Mouse (Mus musculus): ENCODE data around the gene Tmem87b. TPM values are rescaled to one million over a fixed set of nuclear protein-coding genes. Genes with fewer than 3 reads are reported as not detected.

Gene Tmem87b
- total RNA-seq, 4 experiments from 2014 or later = 11.1 to 16.4 (median 14.1) TPM

DNA sequence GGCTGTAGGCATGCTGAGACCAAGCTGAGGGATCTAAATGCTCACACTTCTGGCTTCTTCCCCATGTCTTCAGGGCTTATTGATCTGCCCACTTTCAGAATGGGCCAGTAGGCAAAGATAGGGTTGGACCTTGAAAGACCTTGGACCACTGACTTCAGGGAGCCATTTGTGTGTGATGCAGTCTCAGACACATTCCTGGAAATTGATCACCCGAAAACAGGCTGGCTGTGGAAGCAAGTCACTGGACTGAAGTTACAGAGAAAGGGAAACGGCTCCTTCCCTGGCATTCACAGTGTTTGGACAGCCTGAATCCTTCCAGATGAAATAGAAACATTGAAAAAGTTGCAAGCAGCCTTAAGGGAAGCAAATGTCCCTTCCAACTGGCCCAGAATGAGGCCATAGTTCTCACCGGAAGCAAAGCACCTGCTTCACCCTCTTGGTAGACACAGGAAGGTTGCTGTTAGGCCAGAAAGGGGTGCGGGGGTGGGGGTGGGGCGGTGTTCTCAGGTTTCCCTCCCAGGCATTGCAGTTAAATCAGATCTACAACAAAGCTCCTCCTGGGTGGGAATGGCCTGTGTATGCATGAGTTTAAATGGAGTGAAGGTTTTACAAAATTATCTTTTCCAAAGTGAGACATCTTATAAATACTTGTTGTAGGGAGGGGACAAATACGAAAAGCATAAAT is 70.1 kb downstream of the Tmem87b start:
- DNase-seq (ENCODE audit: low spot score in 2 of 2) = no peak

DNA sequence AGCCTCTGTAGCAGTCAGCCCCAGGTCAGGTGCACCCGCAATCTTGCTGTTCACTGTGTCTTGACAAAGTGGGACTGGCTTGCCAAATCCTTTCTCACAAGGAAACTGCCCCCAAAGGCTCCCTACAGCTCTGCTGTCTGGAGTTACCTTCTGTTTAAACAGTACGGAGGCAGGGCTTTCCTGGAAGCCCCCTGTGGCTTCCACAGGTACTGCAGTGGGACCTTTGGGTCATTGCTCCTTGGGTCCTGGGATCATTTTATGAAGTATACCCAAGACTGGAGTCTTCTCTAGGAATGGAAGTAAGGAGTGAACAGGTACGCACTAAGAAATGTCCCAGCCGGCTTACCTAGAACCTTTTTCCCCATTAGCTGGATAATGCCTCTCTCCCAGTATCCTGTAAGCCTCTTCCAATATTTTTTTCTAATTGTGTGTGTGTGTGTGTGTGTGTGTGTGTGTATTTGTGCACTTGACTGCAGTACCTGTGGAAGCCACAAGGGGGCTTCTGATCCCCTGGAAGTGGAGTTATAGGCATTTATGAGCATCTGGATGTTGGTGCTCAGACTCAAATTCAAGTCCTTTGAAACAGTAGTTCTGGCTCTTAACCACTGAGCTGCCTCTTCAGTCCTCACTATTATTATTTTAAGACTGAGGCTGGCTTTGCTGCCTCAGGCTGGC is 72.9 kb downstream of the Tmem87b start:
- no peak for DNase-seq (ENCODE audit: low spot score in 2 of 2)

DNA sequence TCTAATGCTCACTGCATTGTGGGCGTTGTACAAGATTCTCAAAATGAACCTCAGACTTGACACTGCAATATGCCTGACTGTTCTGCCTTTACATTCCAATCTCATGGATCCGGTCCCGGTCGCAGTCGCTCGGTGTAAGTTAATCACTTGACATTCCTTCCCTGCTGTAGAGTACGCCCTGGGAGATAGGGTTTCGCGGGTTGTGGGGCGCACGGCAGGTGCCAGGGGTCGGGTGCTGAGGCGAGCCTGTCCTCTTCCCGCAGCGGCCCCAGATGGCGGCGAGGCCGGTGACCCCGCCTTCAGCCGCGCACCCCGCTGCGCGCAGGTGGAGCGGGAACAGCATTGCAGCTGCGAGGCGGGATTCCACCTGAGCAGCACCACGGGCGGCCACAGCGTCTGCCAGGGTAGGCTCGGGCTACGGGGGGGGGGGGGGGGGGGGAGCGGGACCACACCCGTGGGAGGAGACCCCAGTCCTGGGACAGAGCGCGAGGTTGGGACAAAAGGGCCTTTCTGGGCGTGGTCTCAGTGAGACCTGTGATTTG is 74.3 kb downstream of the Tmem87b start:
- no peak for DNase-seq (ENCODE audit: low spot score in 2 of 2)

DNA sequence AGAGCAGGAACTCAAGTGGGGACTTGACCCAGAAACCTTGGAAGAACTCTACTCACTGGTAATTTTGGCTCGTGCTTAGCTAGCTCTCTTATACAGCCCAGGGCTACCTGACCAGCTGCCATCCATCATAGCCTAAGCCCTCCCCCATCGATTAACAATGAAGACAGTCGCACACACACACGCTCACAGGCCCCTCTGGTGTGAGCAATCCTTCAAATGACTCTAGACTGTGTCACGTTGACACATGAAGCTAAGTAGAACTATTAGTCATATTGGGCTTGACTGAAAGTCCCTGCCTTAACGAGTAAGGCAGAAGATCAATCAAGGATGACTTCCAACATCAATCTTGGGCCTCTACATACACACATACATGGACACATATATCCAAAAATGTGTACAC is 84.9 kb downstream of the Tmem87b start:
- no peak for DNase-seq (ENCODE audit: low spot score in 2 of 2)

DNA sequence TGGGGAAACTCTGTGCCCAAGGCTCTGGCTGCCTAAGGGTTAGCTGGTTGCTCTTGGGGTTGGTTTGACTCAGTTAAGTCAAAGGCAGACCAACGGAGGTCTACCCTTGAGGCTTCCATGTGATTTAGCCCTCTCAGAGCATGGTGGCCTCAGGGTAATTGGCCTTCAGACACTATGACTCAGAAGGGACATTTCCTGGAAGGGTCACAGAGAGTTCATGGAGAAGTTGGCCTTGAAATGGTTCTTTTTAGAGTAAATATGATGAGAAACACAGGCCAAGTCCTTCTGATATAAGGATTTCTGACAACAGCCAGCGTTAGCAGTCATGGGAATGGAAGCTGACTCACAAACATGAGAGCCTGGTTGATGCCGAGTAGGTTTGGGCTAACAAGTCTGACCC is 85.7 kb downstream of the Tmem87b start:
- DNase-seq (ENCODE audit: low spot score in 2 of 2) = no peak

Other genes with a start within 250 kb of the Tmem87b start
- gene Spdye4c, start 226.9 kb upstream of the Tmem87b start, total RNA-seq (2022) = not detected
- 10 to 100 TPM; 29.7 to 31.8 (median 30.3) TPM for gene Anapc1, start 130.7 kb upstream of the Tmem87b start, total RNA-seq (2022)
- 1 to 10 TPM in 3 of 4 experiments, under 1 TPM in 1; 0.97 to 1.7 (median 1.3) TPM for gene Mertk, start 119.2 kb upstream of the Tmem87b start, total RNA-seq (2022)
- 1 to 10 TPM; 1.4 to 2.7 (median 1.8) TPM for gene Fbln7, start 44.9 kb downstream of the Tmem87b start, total RNA-seq (2022)
- 1 to 10 TPM; 7.8 to 9.9 (median 8.0) TPM for gene Zc3h8, start 126.0 kb downstream of the Tmem87b start, total RNA-seq (2022)
- 10 to 100 TPM in 2 of 4 experiments, 1 to 10 TPM in 2; 6.4 to 11.8 (median 10.0) TPM for gene Zc3h6, start 149.3 kb downstream of the Tmem87b start, total RNA-seq (2022)
- gene Gm10762, start 149.6 kb downstream of the Tmem87b start, total RNA-seq (2022) = 10 to 100 TPM; 16.0 to 22.3 (median 18.3) TPM
- not detected for gene Vinac1, start 230.1 kb downstream of the Tmem87b start, total RNA-seq (2022)
- gene Ttl, start 247.8 kb downstream of the Tmem87b start, total RNA-seq (2022) = 1 to 10 TPM; 6.2 to 9.0 (median 7.6) TPM

Data from gastrocnemius, adult 8-10 months (tissue).